ENCODE assay signal across 8 mouse cellular contexts in genomic region chr14:116928395-116928794, GRCm38 (mm10). TPM values are rescaled to one million over a fixed set of nuclear protein-coding genes. Genes with fewer than 3 reads are reported as not detected.
DNase-seq lines count a peak whose midpoint lies in the region; ATAC-seq and TF ChIP-seq lines count a peak whose summit lies in the region.
"Had no signal": no experiment of that assay in that cellular context is flagged by ENCODE, and none has a peak within 500 bp of the region (broad histone marks: within the 10 kb centered on the region; RNA-seq: fewer than 3 reads in every experiment).

No protein-coding gene starts in this region.

- H3K9me3 ChIP-seq in liver, embryonic 12.5 days (replicated peaks), result no peaks in the 10 kb centered on the region
- no peaks in the 10 kb centered on the region for H3K9me3 ChIP-seq in forebrain, embryonic 11.5 days (ENCODE audit: control insufficient read depth, low read length)
- no peaks in the 10 kb centered on the region for H3K9me3 ChIP-seq in limb, embryonic 12.5 days
- no peaks in the 10 kb centered on the region for H3K9me3 ChIP-seq in stomach, embryonic 16.5 days (replicated peaks; ENCODE audit: control insufficient read depth, low read length)

- TF ChIP-seq CTCF in layer of hippocampus, adult 2 months (conservative IDR thresholded peaks at IDR 0.05), result no peak

- H3K36me3 ChIP-seq in liver, embryonic 12.5 days, result no peaks in the 10 kb centered on the region
- H3K36me3 ChIP-seq in forebrain, embryonic 11.5 days (ENCODE audit: control insufficient read depth, insufficient read depth, low read length), result no peaks in the 10 kb centered on the region
- no peaks in the 10 kb centered on the region for H3K36me3 ChIP-seq in limb, embryonic 12.5 days
- H3K36me3 ChIP-seq in stomach, embryonic 16.5 days (ENCODE audit: control insufficient read depth, insufficient read depth, low read length), result no peaks in the 10 kb centered on the region

- H3K4me2 ChIP-seq in liver, embryonic 12.5 days, result peak overlapping the region; percentile 19
- peak overlapping the region; percentile 74 for H3K4me2 ChIP-seq in forebrain, embryonic 11.5 days (ENCODE audit: low read depth, low read length, severe bottlenecking)
- H3K4me2 ChIP-seq in limb, embryonic 12.5 days, result peak overlapping the region; percentile 54
- H3K4me2 ChIP-seq in stomach, embryonic 16.5 days (ENCODE audit: low read depth, low read length), result peak overlapping the region; percentile 63

- H3K4me1 ChIP-seq in liver, embryonic 12.5 days, result 0 out of 2 replicates have a peak, but pooled peaks cover 3% of the 10 kb centered on the region
- H3K4me1 ChIP-seq in forebrain, embryonic 11.5 days (replicated peaks; ENCODE audit: control insufficient read depth, insufficient read depth, low read length), result peaks cover 8% of the 10 kb centered on the region; the same call in 1 of the 2 replicates
- peaks cover 27% of the 10 kb centered on the region for H3K4me1 ChIP-seq in limb, embryonic 12.5 days (replicated peaks)
- H3K4me1 ChIP-seq in stomach, embryonic 16.5 days (ENCODE audit: control insufficient read depth, insufficient read depth, low read length), result peaks cover 11% of the 10 kb centered on the region

- 33% methylated on average over 2 of the region's 2 CpGs for WGBS in liver, embryonic 12.5 days (ENCODE audit: insufficient replicate concordance)
- whole genome bisulfite sequencing in forebrain, embryonic 11.5 days, result 54% methylated on average over 2 of the region's 2 CpGs
- WGBS in limb, embryonic 12.5 days, result 60% methylated on average over 2 of the region's 2 CpGs
- 23% methylated on average over 2 of the region's 2 CpGs for WGBS in stomach, embryonic 16.5 days

- H3K4me3 ChIP-seq in liver, embryonic 12.5 days, result no peak overlapping the region
- peak overlapping the region; percentile 85 for H3K4me3 ChIP-seq in forebrain, embryonic 11.5 days (ENCODE audit: low read depth, low read length)
- peak overlapping the region; percentile 81 for H3K4me3 ChIP-seq in limb, embryonic 12.5 days (replicated peaks)
- peak overlapping the region; percentile 67 for H3K4me3 ChIP-seq in stomach, embryonic 16.5 days (replicated peaks; ENCODE audit: low read length)
- H3K4me3 ChIP-seq in layer of hippocampus, adult 2 months, result no peak overlapping the region

- ATAC-seq in liver, embryonic 12.5 days, result no peak
- ATAC-seq in forebrain, embryonic 11.5 days (replicated peaks; ENCODE audit: low FRiP score), result no peak
- ATAC-seq in limb, embryonic 12.5 days (ENCODE audit: insufficient number of reproducible peaks, insufficient read depth, low FRiP score, low TSS enrichment, low read depth), result no peak
- no peak for ATAC-seq in stomach, embryonic 16.5 days (ENCODE audit: insufficient read depth, low FRiP score)

- no peak for DNase-seq in liver
- no peak for DNase-seq in forebrain, embryonic 11.5 days (ENCODE audit: low spot score)
- DNase-seq in left cerebral cortex, adult 11 months (ENCODE audit: low spot score), result no peak
- no peak for DNase-seq in layer of hippocampus, adult 2 months (ENCODE audit: low spot score in 2 of 2)
- DNase-seq: thymus, postnatal 14 days had no signal

- no peak overlapping the region for H3K9ac ChIP-seq in liver, embryonic 12.5 days
- H3K9ac ChIP-seq in forebrain, embryonic 11.5 days (ENCODE audit: low read length), result peak overlapping the region; percentile 98
- H3K9ac ChIP-seq in limb, embryonic 12.5 days (replicated peaks), result no peak overlapping the region
- peak overlapping the region; percentile 70; the same call in 1 of the 2 replicates for H3K9ac ChIP-seq in stomach, embryonic 16.5 days (ENCODE audit: low read length)

- peaks cover 38% of the 10 kb centered on the region for H3K27me3 ChIP-seq in liver, embryonic 12.5 days (replicated peaks)
- H3K27me3 ChIP-seq in forebrain, embryonic 11.5 days (ENCODE audit: control insufficient read depth, insufficient read depth, low read length), result no peaks in the 10 kb centered on the region
- H3K27me3 ChIP-seq in limb, embryonic 12.5 days, result no peaks in the 10 kb centered on the region
- no peaks in the 10 kb centered on the region for H3K27me3 ChIP-seq in stomach, embryonic 16.5 days (ENCODE audit: control insufficient read depth, insufficient read depth, low read length)

- H3K27ac ChIP-seq in liver, embryonic 12.5 days, result no peak overlapping the region
- no peak overlapping the region for H3K27ac ChIP-seq in forebrain, embryonic 11.5 days (ENCODE audit: low read depth, low read length)
- H3K27ac ChIP-seq in limb, embryonic 12.5 days, result no peak overlapping the region
- peak overlapping the region; percentile 69; the same call in 1 of the 2 replicates for H3K27ac ChIP-seq in stomach, embryonic 16.5 days (ENCODE audit: low read length)
- H3K27ac ChIP-seq in layer of hippocampus, adult 2 months, result no peak overlapping the region

RNA-seq across cellular contexts. Expression of gene Gpc6, which starts 3.3 kb away (rescaled TPM):
- polyA plus RNA-seq in liver, embryonic 12.5 days (2016; fragmentation: Nextera tagmentation; extraction: Ambion mirVana), result 8.2 and 8.4 TPM in 2 replicates
- 36.5 and 36.7 TPM in 2 replicates for polyA plus RNA-seq in forebrain, embryonic 11.5 days (2014; fragmentation: Nextera tagmentation; extraction: Ambion mirVana)
- polyA plus RNA-seq in limb, embryonic 12.5 days (2016; fragmentation: Nextera tagmentation; extraction: Ambion mirVana), result 47.0 and 49.0 TPM in 2 replicates
- polyA plus RNA-seq in stomach, embryonic 16.5 days (2015; fragmentation: Nextera tagmentation; extraction: Ambion mirVana), result 43.2 and 46.7 TPM in 2 replicates
- total RNA-seq in layer of hippocampus, adult 2 months (2021), result 10 to 100 TPM; 10.5 to 10.6 TPM

Comparison
In these comparisons a context has a peak if more than half of its experiments do, and no peak if none do; other contexts are left out.
1. H3K4me2 ChIP-seq: peak in every context shown above with its lines; median percentile 74 in forebrain, embryonic 11.5 days; 63 in stomach, embryonic 16.5 days; 54 in limb, embryonic 12.5 days; 19 in liver, embryonic 12.5 days.
2. H3K4me3 ChIP-seq: peak in forebrain, embryonic 11.5 days (single experiment), limb, embryonic 12.5 days (single experiment) and stomach, embryonic 16.5 days (single experiment); none in liver, embryonic 12.5 days (single experiment) and layer of hippocampus, adult 2 months (single experiment).
3. H3K9ac ChIP-seq: peak in forebrain, embryonic 11.5 days (single experiment) and stomach, embryonic 16.5 days (single experiment); none in liver, embryonic 12.5 days (single experiment) and limb, embryonic 12.5 days (single experiment).